Mouse (Mus musculus) heart, adult 2 months (tissue): ENCODE results near the gene Cfap97d2. TPM values are rescaled to one million over a fixed set of nuclear protein-coding genes. Genes with fewer than 3 reads are reported as not detected.

Experiments
- DNase-seq, 2 experiments: peaks; one replicate each; pipeline ENCODE4 v3.0.0; 2021
- H3K27ac ChIP-seq: fragments of 200-600 bp; 2 replicates; pipeline ENCODE4 v1.8.1; 2022
- H3K27me3 ChIP-seq: fragments of 200-500 bp; 2 replicates; pipeline ENCODE4 v1.6.1; 2012; ENCODE audit warnings: mild to moderate bottlenecking, low read length, inconsistent platforms, mixed read lengths; ENCODE audit not compliant: control insufficient read depth, insufficient read depth
- H3K36me3 ChIP-seq: fragments of 200-500 bp; 2 replicates; pipeline ENCODE4 v1.6.1; 2012; ENCODE audit warnings: low read length, inconsistent platforms; ENCODE audit not compliant: control insufficient read depth, insufficient read depth
- H3K4me1 ChIP-seq: fragments of 200-500 bp; 2 replicates; pipeline ENCODE4 v1.6.1; 2011; ENCODE audit warnings: low read length; ENCODE audit not compliant: control insufficient read depth, insufficient read depth
- H3K4me3 ChIP-seq: fragments of 200-600 bp; 2 replicates; pipeline ENCODE4 v1.8.1; 2022
- H3K79me2 ChIP-seq: fragments of 200-500 bp; replicated peaks from 2 replicates; pipeline ENCODE4 v1.6.1; 2012; ENCODE audit warnings: mild to moderate bottlenecking, inconsistent platforms, low read length, moderate library complexity, mixed read lengths; ENCODE audit not compliant: control insufficient read depth, insufficient read depth
- H3K9ac ChIP-seq: fragments of 200-500 bp; 2 replicates; pipeline ENCODE4 v1.6.1; 2012; ENCODE audit warnings: low read depth, mild to moderate bottlenecking, control low read depth, inconsistent platforms, low read length, mixed read lengths
- CTCF ChIP-seq: fragments of 200-600 bp; IDR thresholded peaks from 2 replicates; pipeline ENCODE4 v1.8.1; 2022; ENCODE audit warnings: antibody characterized with exemption, mild to moderate bottlenecking, moderate library complexity
- EP300 ChIP-seq: fragments of 200-500 bp; IDR thresholded peaks from 2 replicates; pipeline ENCODE4 v1.6.1; 2011; ENCODE audit warnings: low read depth, low read length, control low read depth; ENCODE audit not compliant: insufficient read depth
- POLR2A ChIP-seq: fragments of 200-500 bp; IDR thresholded peaks from 2 replicates; pipeline ENCODE4 v1.6.1; 2011; ENCODE audit warnings: mild to moderate bottlenecking, low read depth, low read length, control low read depth; ENCODE audit not compliant: insufficient read depth
- WGBS: fragments of 180-500 bp; shearing (Covaris S2); methylation state at CpG from one replicate; pipeline ENCODE4 v1.1.7; 2018; 5-methylcytosine and 5-hydroxymethylcytosine counted together
- intact Hi-C: fragments of 180-260 bp; cut with DNase I; formaldehyde crosslinking; loops from one replicate; pipeline ENCODE4 v1.15.1; 2025
- polyA plus RNA-seq: library from polyadenylated mRNA; depleted of rRNA; stranded (reverse); fragments of >200 nt; gene quantifications from 2 replicates; pipeline ENCODE4 v1.2.3, GENCODE M21; 2012
- total RNA-seq, 2 experiments: library from RNA; stranded (reverse); gene quantifications; 2 replicates each; pipeline ENCODE4 v1.2.3; 2021

The Cfap97d2 gene
- total and polyA plus RNA-seq, 3 experiments: 0.49 to 0.52 TPM; not detected in 1

- H3K36me3 ChIP-seq: no peaks in the 10 kb centered on the region
- no peak overlapping the region for H3K4me3 ChIP-seq
- peaks cover 3% of the 10 kb centered on the region; the same call in 1 of the 2 replicates for H3K4me1 ChIP-seq
- no peak overlapping the region for H3K27ac ChIP-seq
- H3K27me3 ChIP-seq: no peaks in the 10 kb centered on the region
- H3K9ac ChIP-seq: no peak overlapping the region
- 58% methylated on average over 4 of the region's 4 CpGs for WGBS
- H3K79me2 ChIP-seq: no peaks in the 10 kb centered on the region
- DNase-seq: no peak
- intact Hi-C loops: no loop called here
- TF ChIP-seq POLR2A: no peak
- TF ChIP-seq EP300: no peak
- no peak for TF ChIP-seq CTCF
These were observed 9.5 kb upstream of the Cfap97d2 start for GRCm38 (mm10) chr8:13696157-13696556.

DNA sequence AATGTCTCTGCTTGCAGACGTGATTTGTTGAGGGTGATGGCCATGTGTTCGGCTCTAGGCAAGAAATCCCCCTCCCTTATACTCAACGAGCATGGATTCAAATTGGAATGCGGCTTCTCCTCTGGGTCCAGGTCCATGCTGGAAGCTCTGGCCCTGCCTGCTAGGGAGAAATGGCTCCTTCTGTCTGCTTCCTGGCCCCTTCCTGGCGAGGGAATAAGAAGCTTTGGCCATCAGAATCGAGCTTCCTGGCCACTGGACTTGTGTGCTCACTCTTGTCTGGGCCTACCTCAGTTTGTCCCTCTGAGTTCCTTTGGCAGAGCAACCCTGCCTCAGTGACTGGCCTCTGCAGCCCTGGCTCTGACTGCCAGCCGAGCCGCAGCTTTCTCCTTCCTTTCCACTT is 8.5 kb upstream of the Cfap97d2 start:
- DNase-seq: no peak
- no peaks in the 10 kb centered on the region for H3K27me3 ChIP-seq

DNA sequence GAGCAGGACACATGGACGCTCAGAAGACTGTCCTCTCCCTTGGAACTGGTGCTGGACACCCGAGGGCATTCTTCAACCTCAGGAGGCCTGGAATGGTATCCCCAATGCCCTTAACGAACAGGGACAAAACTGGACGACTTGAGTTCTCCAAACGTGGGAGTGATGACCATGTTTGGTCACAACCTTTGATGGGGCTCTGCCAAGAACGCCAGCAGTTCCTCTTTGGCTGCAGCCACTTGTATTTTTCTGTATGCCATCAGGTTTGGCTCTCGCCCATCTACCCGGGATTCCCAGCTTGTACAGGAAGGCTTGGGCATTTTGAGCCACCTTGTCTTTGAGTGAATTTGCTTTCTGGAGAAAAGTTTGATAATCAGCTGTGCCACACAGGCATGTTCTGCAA is 8.0 kb upstream of the Cfap97d2 start:
- H3K4me1 ChIP-seq: peaks cover 3% of the 10 kb centered on the region; the same call in 1 of the 2 replicates
- H3K27me3 ChIP-seq: no peaks in the 10 kb centered on the region
- WGBS: 31% methylated on average over 8 of the region's 8 CpGs
- TF ChIP-seq EP300: no peak
- no peak for TF ChIP-seq CTCF
- no peak for TF ChIP-seq POLR2A
- no peak overlapping the region for H3K27ac ChIP-seq
- no peaks in the 10 kb centered on the region for H3K79me2 ChIP-seq
- no peak overlapping the region for H3K4me3 ChIP-seq
- DNase-seq: peak in 1 of 2 experiments; percentile 47
- H3K9ac ChIP-seq: no peak overlapping the region
- intact Hi-C loops: no loop called here
- H3K36me3 ChIP-seq: no peaks in the 10 kb centered on the region

More for the DNA sequence above, 8.5 kb upstream of the Cfap97d2 start:
- Histone ChIP-seq H3K4me1 (peaks cover 3% of the 10 kb centered on the region; the same call in 1 of the 2 replicates), H3K4me3 (no peak overlapping the region), H3K36me3 (no peaks in the 10 kb centered on the region), H3K27ac (no peak overlapping the region), H3K79me2 (no peaks in the 10 kb centered on the region), H3K9ac (no peak overlapping the region)
- intact Hi-C loops: no loop called here
- no peak for TF ChIP-seq CTCF
- TF ChIP-seq EP300: no peak
- TF ChIP-seq POLR2A: no peak
- 73% methylated on average over 8 of the region's 8 CpGs for WGBS

GRCm38 (mm10) chr8:13698281-13698680 is 7.4 kb upstream of the Cfap97d2 start:
- WGBS: 80% methylated on average over 3 of the region's 3 CpGs
- no peak overlapping the region for H3K27ac ChIP-seq
- no peaks in the 10 kb centered on the region for H3K36me3 ChIP-seq
- no peak for DNase-seq
- H3K9ac ChIP-seq: no peak overlapping the region
- peaks cover 3% of the 10 kb centered on the region; the same call in 1 of the 2 replicates for H3K4me1 ChIP-seq
- no peaks in the 10 kb centered on the region for H3K79me2 ChIP-seq
- TF ChIP-seq POLR2A: no peak
- no peak for TF ChIP-seq CTCF
- TF ChIP-seq EP300: no peak
- intact Hi-C loops: no loop called here
- no peak overlapping the region for H3K4me3 ChIP-seq
- no peaks in the 10 kb centered on the region for H3K27me3 ChIP-seq

GRCm38 (mm10) chr8:13699323-13699949 is 6.3 kb upstream of the Cfap97d2 start:
- no peak for DNase-seq
- 47% methylated on average over 5 of the region's 5 CpGs for WGBS

DNA sequence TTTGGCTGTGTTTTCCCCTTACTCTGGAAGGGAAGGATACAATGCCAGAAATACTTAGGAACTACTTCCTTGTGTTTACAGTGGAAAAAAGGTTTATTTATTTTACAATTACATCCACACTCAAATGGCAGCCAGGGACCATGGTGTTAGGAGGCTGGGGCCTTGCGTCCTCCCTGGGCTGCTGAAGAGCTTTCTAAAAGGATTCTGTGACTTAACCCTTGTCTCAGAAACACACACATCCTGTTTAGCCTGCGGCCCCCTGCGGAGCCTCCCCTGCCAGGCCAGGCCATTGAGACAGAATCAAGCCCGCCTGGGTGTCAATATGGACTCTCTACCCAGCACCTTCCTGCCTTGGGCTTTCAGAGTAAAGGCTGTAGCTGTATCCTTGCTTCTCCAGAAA is 2.9 kb upstream of the Cfap97d2 start:
- Histone ChIP-seq H3K27ac (no peak overlapping the region), H3K27me3 (no peaks in the 10 kb centered on the region)
- intact Hi-C loops: no loop called here

More at GRCm38 (mm10) chr8:13699323-13699949, 6.3 kb upstream of the Cfap97d2 start:
- Histone ChIP-seq H3K79me2 (no peaks in the 10 kb centered on the region), H3K4me3 (no peak overlapping the region), H3K27me3 (no peaks in the 10 kb centered on the region), H3K4me1 (peaks cover 3% of the 10 kb centered on the region; the same call in 1 of the 2 replicates), H3K9ac (no peak overlapping the region), H3K27ac (no peak overlapping the region), H3K36me3 (no peaks in the 10 kb centered on the region)
- intact Hi-C loops: no loop called here
- TF ChIP-seq CTCF (no peak), EP300 (no peak), POLR2A (no peak)

More for the DNA sequence above, 2.9 kb upstream of the Cfap97d2 start:
- Histone ChIP-seq H3K79me2 (no peaks in the 10 kb centered on the region), H3K9ac (no peak overlapping the region), H3K4me3 (no peak overlapping the region), H3K36me3 (no peaks in the 10 kb centered on the region), H3K4me1 (no peaks in the 10 kb centered on the region)
- 57% methylated on average over 4 of the region's 4 CpGs for WGBS
- DNase-seq: no peak
- TF ChIP-seq POLR2A (no peak), EP300 (no peak), CTCF (no peak)
